Mouse (Mus musculus): Measurements from ENCODE around the gene Ttc34.

Gene Ttc34

DNA sequence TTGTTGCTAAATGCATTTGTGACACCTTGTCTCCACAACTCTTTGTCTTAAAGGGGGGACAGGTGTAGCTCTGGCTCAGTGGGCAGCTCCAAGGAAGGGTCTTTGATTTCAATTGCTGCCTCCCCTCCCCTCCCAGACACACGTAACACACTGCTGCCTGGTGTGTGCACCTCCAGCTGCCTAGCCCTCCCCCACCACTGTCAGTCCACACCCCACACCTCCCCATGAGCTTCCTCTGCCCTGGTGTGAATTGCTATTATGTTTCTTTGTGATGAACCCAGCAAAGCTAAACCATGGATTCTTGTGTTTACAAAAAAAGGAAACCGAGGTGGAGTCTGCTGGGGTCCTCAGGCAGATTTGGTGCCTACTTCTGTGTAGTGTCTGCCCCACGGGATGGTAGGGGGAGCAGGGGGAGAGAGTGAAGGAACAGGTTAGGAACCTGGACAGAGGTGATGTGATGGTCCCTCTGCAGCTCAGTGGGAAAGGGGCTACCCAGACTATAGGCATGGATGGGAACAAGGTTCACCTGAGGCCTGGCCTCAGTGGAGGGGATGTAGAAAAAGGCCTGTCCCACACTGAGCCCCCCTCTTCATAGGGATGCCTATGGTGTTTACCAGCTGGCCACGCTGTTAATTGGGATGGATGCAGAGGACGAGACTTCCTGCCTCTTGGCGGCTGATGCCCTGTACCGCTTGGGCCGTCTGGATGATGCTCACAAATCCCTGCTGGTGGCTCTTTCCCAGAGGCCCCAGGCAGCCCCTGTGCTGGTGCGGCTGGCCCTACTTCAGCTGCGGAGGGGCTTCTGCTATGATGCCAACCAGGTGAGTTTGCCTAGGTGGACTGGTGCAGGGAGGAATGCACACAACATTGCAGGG lies 20.3 kb downstream of the Ttc34 start:
- DNase-seq (ENCODE audit: low read depth, low spot score) = no peak

DNA sequence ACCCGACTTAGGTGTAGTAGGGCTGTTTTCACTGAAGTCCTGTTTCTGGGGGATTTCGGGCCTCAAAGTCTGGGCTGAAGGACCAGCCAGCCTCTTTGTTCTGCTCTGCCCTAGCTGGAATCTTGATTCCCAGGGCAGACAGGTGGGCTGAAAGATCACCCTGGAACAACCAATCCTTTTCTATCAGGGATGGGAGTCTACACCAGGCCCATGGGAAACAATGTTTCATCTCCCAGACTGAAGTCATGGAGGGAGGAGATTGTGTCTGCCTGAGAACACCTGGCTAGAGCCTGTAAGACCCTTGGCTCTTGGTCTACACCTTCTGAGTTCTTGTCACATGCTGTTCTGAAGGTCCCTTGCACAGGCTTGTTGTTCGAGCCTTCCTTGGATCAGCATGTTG lies 21.3 kb downstream of the Ttc34 start:
- DNase-seq (ENCODE audit: low read depth, low spot score) = no peak

DNA sequence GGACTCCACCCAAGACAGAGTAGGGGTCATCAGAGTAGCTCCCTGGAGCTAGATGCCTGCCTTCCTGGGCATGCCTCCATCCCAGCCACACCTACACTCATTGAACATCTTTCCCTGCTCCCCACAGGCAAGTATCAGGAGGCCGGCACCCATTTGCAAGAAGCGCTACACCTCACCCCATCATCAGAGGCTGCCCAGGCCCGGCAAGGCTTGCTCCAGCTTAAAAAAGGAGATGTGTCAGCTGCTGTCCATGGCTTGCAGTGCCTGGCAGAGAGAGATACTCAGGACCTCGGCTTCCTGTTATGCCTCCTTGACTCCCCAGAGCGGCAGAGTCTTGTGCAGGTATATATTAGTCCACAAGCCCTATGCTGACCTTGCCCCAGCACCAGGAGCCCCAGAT lies 24.7 kb downstream of the Ttc34 start:
- DNase-seq (ENCODE audit: low read depth, low spot score) = no peak

DNA sequence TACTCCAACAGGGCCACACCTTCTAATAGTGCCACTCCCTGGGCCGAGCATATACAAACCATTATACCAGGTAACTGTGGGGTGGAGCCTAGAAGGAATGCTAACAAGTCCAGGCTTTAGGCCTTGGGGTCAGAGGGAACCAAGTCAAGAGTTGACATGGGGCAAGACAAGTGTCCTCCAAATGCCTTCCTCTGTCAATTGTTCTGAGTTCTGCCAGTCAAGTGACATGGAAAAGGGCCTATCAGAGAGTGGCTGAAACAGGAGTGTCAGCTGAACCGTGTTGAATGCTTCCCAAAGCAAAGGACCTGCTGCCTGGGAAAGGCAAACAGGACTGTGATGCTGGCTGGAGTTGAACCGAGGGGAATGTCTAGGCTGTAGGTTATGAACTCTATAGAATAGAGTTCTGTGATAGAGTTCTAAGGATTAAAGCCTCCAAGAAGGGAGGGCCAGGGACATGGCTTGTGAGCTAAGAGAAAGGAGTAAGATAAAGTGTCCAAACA lies 26.2 kb downstream of the Ttc34 start:
- DNase-seq (ENCODE audit: low read depth, low spot score) = no peak

DNA sequence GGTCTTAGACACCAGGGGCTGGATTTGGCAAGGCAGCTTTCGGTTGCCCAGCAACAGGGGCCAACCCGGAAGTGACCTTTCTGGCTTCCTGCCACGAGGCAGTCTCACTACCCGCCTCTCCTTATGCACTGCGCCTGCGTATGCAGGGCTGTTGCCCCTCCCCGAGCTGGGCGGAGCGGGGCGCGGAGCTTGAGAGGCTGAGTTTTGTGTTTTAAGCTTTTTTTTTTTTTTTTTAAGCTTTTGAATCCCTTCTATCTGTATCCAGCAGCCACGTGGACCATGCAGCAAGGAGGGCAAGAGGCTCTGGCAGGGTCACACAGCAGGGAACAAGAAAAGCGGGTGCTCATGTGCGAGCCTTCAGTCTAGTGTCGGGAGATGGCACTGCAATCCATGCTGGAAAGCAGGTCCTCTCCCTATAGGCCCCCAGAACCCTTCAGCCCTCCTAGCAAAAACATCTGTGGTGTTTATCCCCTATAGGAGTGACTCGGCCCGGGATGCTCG lies 27.1 kb downstream of the Ttc34 start:
- peak; percentile 89 for DNase-seq (ENCODE audit: low read depth, low spot score)

DNA sequence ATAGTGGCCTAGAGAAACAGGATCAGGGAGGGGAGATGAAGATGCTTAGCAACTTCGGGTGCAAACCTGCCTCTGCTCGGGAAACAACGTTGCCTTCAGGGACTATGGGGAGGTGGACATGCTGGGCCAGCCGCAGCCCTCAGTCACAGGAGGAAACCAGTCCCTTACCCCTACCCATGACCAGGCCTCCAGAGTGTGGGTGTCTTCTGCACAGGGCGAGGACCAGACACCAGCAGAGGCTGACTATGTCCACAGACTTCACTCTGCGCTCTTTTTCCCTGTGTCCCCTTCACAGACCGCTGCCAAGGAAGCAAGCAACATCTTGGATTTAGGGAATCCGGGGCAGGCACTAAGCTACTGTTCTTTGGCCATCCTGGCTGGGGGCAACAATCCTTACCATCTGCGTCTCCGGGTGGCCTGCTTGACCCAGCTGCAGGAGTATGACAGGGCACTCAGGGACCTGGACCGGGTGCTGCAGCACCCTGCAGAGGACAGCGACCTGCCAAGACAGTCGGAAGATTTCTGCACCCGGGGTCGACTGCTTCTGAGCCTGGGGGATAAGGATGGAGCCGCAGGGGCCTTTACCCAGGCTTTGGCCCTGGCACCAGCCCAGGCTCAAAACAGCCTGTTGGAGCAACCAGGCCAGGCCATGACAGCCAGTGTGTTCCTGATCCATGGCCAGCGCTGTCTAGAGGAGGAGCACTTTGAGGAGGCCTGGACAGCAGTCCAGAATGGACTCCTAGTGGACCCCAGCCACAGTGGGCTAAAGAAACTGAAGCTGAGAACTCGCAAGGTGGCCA lies 27.9 kb downstream of the Ttc34 start:
- no peak for DNase-seq (ENCODE audit: low read depth, low spot score)

DNA sequence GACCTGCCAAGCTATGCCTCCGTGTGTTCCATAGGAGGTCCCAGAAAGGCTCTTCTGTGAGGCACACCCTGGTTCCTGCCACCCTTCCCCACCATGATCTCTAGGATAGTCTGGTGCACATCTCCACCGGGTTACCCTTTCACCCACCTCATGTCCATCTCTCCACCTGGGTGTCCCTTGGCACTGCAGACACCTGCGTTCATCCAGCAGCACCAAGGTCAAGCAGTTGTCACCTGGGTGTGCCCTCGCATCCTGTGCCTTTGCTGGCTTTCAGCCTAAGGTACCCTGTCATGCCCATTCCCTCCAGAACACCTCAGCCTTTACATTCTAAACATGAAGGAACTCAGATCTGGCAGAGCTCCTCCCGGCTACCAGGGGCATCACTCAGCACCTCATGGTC lies 29.1 kb downstream of the Ttc34 start:
- DNase-seq (ENCODE audit: low read depth, low spot score) = no peak

DNA sequence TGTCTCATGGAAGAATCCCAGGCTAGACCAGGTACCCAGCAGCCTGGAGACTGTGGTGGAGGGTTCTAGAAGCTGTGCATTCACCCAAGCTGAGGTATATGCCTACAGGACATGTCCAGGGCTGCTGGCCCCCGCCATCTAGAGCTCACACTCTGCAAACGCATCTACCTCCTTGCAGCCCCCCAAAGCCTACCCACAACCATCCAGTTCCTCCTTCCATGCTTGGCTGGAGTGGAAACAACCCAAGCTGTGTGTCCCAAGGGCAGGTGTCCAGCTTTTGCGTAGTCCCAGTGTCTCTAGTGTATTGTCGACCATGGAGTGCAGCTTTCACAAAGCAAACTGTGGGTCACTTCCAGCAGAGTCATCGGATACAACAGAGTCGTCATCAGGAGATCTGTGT lies 30.0 kb downstream of the Ttc34 start:
- no peak for DNase-seq (ENCODE audit: low read depth, low spot score)

DNA sequence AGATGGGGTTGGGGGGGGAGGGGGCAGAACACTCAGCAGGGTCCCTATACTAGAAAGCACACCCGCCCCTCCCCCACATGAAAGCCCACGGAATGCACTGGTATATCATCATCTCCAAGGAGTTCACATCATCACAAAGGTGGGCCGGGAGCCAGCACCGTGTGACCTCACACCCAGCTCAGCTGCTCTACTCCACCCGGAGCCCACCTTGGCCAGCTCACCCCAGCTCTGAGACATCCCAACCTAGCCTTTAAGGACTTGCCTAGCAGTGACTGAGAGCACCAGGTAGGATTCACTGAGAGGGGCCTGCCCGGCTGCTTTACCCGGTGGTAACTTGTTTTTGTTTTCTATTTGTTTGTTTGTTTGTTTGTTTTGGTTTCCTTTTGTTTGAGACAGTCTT lies 32.2 kb downstream of the Ttc34 start, which contains the start of gene Mmel1:
TSS of gene Mmel1 (plus strand) at position 146 of the 400 bp plus-strand sequence.
- no peak for DNase-seq (ENCODE audit: low read depth, low spot score)

DNA sequence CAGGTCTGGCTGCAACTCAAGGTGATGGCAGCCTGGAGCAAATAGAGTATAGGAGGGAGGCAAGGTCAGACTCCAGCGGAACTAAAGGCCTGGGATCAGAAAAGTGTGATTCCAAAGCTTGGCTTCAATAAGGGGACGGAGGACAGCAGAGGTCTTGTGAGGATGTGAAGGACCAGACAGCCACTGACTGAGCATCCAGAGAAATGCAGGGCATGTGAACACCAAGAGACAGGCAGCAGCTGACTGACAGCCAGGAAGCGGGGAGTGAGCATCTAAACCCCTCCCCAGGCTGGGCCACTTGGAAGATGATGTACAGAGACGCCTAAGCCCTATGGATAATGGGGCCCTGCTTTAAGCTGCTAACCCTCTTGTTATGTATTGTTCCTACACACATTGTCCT lies 33.5 kb downstream of the Ttc34 start:
- DNase-seq (ENCODE audit: low read depth, low spot score) = no peak

DNA sequence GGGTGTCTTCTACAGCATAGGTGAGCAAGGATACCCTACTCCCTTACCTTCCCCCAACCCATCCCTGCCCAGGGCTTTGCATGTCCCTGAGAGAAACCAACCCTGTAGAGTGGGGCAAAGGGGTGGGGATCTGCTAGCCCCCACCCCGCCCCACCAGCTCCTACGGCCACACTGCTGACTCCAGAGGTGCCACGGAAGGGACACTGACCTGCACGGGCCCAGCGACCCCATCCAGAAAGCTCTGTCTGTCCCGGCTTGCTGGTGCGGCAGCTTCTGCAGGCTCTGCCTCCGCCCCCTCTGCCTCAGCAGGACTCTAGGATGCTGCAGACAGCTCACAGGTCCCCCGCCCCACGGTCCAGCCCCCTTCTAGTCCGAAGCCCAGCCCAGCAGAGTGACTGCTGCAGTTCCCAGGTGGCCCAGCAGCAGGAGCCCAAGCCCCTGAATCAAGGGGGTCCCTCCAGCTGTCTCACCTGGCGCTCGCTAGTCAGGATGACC lies 34.5 kb downstream of the Ttc34 start:
- DNase-seq (ENCODE audit: low read depth, low spot score) = no peak

DNA sequence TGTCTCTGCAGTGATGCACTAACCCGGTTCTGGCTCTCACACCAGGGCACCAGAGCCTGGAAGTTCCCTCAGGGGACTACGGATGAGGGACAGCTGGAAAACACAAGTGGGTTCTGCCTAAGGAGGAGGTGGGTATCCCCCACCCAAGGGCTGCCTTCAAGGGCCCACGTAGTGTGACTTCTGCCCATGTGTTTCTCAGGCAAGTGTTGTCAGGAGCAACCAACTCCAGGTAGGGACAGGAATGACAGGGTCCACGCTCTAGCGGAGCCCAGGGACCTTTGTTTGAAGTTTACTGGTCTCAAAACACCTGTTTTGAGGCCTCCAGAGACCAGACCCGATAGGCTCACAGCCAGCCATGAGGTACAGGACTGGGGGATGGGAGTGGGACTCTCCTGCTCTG lies 35.9 kb downstream of the Ttc34 start:
- DNase-seq (ENCODE audit: low read depth, low spot score) = no peak

DNA sequence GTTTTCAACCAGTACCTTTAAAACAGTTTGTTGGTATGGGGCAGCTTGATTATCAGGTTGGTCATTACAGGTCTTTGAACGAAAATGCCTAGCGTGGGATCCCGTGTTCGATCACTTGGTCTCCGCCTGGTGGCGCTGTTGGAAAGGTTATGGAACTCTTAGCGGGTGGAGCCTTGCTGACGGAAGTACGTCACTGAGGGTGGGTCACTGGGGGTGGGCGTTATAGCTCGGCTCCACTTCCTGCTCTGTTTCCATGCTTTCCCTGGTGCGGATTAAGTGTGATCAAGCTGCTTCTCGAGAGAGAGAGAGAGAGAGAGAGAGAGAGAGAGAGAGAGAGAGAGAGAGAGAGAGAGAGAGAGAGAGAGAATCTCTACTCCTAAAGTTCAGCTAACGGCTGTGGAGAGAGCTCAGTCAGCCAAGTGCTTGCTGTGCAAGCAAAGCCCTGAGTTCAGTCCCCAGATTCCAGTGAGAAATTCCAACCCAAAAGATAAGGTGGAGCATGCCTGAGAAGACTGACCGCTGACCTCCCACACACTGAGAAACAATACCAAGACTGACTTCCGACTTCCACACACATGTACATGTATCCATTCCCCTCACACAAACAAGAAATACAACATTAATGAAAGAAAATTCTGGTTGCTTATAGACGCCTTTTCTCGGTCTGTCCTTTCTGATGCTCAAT lies 40.7 kb downstream of the Ttc34 start:
- DNase-seq (ENCODE audit: low read depth, low spot score) = peak; percentile 95

DNA sequence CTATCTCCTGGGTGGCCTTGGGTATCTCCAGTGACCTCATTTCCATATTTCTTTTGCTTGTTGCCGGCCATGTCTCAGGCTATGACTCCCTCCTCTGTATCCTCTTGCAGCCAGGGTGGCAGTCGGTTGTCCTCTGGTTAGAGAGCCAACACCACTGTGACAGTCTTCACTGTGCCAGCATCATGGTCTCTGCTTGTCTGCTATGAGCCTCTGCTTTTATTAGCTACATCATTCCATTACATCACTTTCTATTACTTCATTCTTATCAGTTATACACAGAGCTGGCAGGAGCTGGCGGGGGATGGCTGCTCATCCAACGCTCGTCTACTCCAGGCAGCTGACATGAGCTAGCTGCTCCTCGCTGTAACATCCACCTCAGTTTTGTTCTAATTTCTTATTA lies 43.5 kb downstream of the Ttc34 start:
- DNase-seq (ENCODE audit: low read depth, low spot score) = no peak

DNA sequence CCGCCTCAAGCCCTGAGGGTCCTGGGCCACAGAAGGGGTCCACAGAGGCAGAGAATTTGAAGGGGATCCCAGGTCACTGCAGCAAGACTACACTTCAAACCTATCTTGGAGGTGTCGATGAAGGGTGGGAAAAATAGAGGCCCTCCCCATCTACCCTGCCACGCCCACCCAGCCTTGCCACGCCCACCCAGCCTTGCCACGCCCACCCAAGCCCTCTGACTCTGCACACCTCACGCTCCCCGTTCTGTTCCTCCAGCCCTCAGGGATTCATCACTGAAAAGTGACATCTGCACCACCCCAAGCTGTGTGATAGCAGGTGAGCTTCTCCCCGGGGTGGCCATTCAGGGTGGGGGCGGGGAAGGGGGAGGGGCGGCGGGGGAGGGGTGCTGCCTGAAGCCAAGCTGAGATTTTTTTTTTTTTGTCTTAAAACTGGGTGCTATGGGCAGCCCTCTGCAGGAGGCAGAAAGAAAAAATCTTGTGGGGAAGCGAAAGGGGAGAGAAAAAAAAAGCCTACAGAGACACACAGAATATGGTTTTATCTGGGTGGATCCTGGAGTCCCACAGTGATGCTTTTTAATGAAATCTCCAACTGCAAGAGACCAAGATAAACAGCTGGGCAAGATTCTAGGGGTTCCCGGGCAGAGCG lies 44.9 kb downstream of the Ttc34 start:
- no peak for DNase-seq (ENCODE audit: low read depth, low spot score)

DNA sequence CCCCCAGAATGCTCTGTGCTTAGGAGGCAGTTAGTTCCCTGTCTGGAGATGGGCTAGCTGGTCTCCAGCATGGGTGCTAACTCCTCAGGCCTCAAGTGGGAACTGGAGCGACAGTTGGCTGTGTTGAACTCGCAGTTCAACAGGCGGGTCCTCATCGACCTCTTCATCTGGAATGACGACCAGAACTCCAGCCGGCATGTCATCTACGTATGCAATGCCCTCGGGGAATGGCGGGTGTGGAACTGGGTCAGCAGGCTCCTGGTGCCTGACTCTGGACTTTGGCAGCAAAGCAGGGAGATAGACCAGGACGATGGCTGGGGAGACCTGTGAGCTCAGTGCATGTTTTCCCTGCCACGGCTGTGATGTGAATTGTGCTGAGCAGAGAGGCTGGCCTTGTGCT lies 48.2 kb downstream of the Ttc34 start:
- no peak for DNase-seq (ENCODE audit: low read depth, low spot score)

DNA sequence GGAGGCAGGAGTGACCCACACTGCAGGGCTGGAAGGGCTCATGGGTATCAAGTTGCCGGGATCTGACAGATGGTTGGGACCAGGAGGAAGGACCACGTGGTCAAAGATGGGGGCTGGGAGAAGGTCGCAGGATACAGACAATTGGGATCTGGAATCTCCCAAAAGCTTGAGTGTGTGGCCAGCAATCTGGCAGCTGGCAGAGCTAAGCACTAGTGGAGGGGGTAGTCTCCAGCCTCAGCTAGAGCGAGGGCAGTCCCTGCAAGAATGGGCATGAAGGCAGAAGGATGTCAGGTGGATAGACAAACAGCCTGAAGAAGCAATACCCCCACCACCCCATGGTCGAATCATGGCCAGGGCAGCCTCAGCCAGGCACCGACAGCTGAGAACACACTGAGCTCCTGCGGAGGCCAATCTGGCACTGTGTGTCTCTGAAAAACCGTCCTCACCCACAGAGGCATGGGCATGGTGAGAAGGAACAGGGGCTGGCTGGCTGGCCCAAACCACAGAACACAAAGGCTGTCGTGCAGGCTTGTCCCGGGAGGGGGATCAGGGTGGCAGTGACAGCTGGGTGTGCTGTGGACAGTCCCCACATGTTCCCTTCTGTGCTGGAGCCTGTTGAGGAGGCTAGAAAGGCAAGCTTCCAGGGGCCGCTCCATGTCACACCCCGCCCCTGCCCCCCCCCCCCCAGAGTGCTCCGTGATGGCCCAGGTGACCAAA lies 49.8 kb downstream of the Ttc34 start:
- no peak for DNase-seq (ENCODE audit: low read depth, low spot score)

DNA sequence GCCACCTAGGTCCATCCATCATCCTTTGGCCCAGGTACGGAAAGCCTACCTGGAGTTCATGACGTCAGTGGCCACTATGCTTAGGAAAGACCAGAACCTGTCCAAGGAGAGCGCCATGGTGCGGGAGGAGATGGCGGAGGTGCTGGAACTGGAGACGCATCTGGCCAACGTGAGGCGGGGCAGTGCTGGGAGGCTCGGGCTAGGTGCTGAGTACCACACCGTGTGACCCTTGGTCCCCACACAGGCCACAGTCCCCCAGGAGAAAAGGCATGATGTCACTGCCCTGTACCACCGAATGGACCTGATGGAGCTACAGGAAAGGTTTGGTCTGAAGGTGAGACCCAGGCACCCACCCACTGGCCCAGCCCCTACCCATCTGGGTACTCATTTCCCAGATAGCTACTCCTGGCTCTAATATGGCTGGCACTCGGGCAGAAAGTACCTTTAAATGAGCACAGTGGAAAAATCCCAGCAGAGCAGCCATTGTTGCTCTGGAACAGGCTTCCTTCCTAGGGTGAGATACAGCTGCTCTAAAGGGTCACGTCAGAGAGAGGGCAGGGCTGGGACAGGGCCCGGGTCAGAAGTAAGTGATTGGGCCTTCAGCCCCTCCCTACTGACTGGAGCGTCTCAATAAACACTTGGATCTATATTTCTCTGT lies 50.5 kb downstream of the Ttc34 start:
- DNase-seq (ENCODE audit: low read depth, low spot score) = no peak

DNA sequence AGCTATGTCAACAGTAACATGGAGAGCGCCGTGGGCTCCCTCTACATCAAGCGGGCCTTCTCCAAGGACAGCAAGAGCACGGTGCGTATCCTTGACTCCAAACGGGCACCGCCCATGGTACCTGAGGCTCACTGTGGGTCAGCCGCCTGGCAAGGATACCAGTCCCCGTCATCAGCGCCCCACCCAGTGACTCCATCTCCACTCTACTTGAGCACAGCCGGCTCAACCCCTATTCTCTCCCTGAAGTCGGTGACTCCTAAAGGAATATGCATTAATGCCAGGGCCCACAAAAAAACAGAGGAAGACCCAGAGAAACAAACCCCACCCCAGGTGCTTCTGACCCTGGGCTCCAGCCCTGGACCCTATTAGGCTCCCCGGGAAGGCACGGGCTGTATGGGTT lies 53.6 kb downstream of the Ttc34 start:
- no peak for DNase-seq (ENCODE audit: low read depth, low spot score)

DNA sequence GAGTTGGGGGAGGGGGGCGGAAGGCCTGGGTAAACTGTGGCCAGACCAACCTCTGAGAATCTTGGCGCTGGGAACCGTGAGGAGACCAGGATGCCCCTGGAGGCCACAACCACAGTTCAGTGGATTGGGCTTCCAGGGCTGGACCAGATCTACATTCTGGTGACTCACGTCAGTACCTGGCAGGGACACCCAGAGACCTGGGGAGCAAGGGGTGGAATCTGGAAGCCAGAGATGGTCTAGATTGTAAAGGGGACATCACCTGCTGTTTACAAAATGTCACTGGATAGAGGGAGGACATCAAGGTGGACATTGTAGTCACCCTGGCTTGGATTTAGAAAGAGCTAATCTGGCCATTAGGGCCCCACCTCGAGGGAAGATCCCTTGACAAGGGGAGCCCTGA lies 58.3 kb downstream of the Ttc34 start:
- DNase-seq (ENCODE audit: low read depth, low spot score) = no peak
